Mouse (Mus musculus) small intestine, adult 2 months (tissue): ENCODE data around the gene Cab39.

Experiments used
- CTCF ChIP-seq: fragments of 200-500 bp; IDR thresholded peaks from 2 replicates; pipeline ENCODE4 v1.5.1; 2012; ENCODE audit warnings: low read depth, mild to moderate bottlenecking, control low read depth, inconsistent platforms, low read length, moderate library complexity, mixed read lengths; ENCODE audit not compliant: insufficient replicate concordance, insufficient read length; ENCODE audit errors: extremely low read depth
- POLR2A ChIP-seq: fragments of 200-500 bp; IDR thresholded peaks from 2 replicates; pipeline ENCODE4 v1.6.1; 2012; ENCODE audit warnings: low read depth, mild to moderate bottlenecking, control low read depth, inconsistent platforms, low read length, moderate library complexity

DNA sequence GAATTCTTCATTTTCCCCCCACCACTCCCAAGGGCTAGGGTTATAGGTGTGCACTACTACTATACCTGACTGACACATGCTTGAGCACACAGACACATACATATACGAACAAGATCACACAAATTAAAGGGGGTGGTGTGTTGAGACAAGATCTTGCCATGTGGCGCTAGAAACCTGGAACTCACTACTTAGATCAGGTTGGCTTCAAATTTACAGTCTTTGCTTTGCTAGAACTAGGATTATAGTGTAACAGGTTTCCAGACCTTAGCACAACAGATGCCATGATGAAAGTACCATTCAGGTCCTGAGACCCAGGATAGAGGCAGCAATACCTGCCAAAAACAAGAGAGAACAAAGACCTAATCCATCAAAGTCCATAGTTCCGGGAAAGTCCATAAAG, 1.8 kb upstream of the Cab39 start:
- TF ChIP-seq CTCF (no peak), POLR2A (no peak)
